Mouse (Mus musculus): ENCODE data around the gene Olfr631.

- no peak for TF ChIP-seq CTCF (IDR thresholded peaks at IDR 0.05; ENCODE audit: low read depth, low read length)
- no peak for TF ChIP-seq GATA2 (IDR thresholded peaks at IDR 0.05; ENCODE audit: borderline replicate concordance, low read depth, low read length)
Measured at GRCm38 (mm10) chr7:103928525-103928924, at the start of gene Olfr631.

All from G1E (cell line).